Mouse (Mus musculus) megakaryocyte, embryonic 14.5 days (primary cell): ENCODE data around the gene Cdhr5.

Source experiments
- FLI1 ChIP-seq: IDR thresholded peaks from 2 replicates; pipeline ENCODE4 v1.6.1; 2012; ENCODE audit warnings: low read length, inconsistent platforms, mixed read lengths
- GATA1 ChIP-seq: IDR thresholded peaks from 3 replicates; pipeline ENCODE4 v1.6.1; 2012; ENCODE audit warnings: mixed read lengths, low read length, inconsistent platforms, borderline replicate concordance

GRCm38 (mm10) chr7:141256159-141256558, 20.4 kb downstream of the Cdhr5 start:
- TF ChIP-seq GATA1: no peak
- TF ChIP-seq FLI1: no peak
